Mouse (Mus musculus) olfactory bulb, adult 2 months (tissue): Measurements from ENCODE around the gene E130308A19Rik.

Experiments
- CTCF ChIP-seq: fragments of 200-500 bp; IDR thresholded peaks from 2 replicates; pipeline ENCODE4 v1.5.1; 2012; ENCODE audit warnings: low read depth, mild to moderate bottlenecking, low read length, moderate library complexity; ENCODE audit not compliant: insufficient read depth
- POLR2A ChIP-seq: fragments of 200-500 bp; IDR thresholded peaks from 2 replicates; pipeline ENCODE4 v1.6.1; 2012; ENCODE audit warnings: mild to moderate bottlenecking, low read depth, low read length, moderate library complexity; ENCODE audit not compliant: insufficient read depth

DNA sequence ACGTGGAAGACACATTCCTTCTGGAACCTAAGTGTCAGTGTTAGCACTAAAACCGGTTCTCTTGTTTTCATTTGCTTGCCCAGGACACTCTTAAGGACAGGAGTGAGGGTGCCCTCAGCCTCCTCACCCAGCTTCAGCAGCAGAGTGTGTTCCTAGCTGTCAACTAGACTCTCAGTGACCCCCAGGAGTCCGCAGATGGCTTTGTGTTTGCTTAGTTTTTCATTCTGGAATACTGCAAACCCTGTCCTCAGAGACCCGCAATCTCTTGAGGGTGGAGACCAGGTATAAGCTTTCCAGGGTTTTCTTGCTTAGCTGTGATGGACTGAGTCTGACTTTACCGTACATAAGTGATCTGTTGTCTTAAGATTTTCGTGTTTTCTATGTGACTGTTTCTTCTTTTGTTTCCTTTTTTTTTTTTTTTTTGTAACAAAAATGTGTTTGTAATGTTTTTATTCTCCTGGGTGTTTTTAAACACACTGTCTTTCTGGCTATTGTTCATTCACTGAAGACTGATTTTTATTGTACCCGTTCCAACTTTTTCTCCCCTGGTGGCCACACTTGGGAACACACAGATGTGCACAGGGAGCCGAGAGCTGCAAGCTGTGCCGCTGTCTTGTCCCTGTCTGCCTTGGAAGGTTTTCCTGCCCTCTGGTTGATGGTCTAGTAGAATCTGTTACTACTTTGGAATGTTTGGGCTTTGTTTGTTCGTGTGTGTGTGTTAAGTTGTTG, 134.8 kb downstream of the E130308A19Rik start:
- TF ChIP-seq CTCF (peak; percentile 37; the same call in 1 of the 2 replicates), POLR2A (no peak)
